Mouse (Mus musculus) lung, embryonic 15.5 days (tissue): ENCODE measurements around the gene Nod1. TPM values are rescaled to one million over a fixed set of nuclear protein-coding genes. Genes with fewer than 3 reads are reported as not detected.

Experiments
- ATAC-seq: fragments of 200-750 bp; cut with Nextera tagmentation; 2 replicates; pipeline ENCODE4 v1.8.0; 2017; ENCODE audit warnings: moderate number of reproducible peaks, borderline replicate concordance; ENCODE audit not compliant: low FRiP score, low TSS enrichment; ENCODE audit errors: extremely low read depth
- H3K27ac ChIP-seq: fragments of 300-500 bp; sonication (generic); 2 replicates; pipeline ENCODE4 v1.5.1; 2015; ENCODE audit warnings: moderate library complexity, mild to moderate bottlenecking, inconsistent platforms
- H3K27me3 ChIP-seq: fragments of 300-500 bp; sonication (generic); 2 replicates; pipeline ENCODE4 v1.6.1; 2015; ENCODE audit warnings: inconsistent platforms
- H3K36me3 ChIP-seq: fragments of 300-500 bp; sonication (generic); 2 replicates; pipeline ENCODE4 v1.6.1; 2015; ENCODE audit warnings: inconsistent platforms
- H3K4me1 ChIP-seq: fragments of 300-500 bp; sonication (generic); 2 replicates; pipeline ENCODE4 v1.6.1; 2015; ENCODE audit warnings: inconsistent platforms
- H3K4me2 ChIP-seq: fragments of 300-500 bp; sonication (generic); 2 replicates; pipeline ENCODE4 v1.6.1; 2015; ENCODE audit warnings: inconsistent platforms, mild to moderate bottlenecking, moderate library complexity
- H3K4me3 ChIP-seq: fragments of 300-500 bp; sonication (generic); 2 replicates; pipeline ENCODE4 v1.5.1; 2015; ENCODE audit warnings: mild to moderate bottlenecking, inconsistent platforms
- H3K9ac ChIP-seq: fragments of 300-500 bp; sonication (generic); 2 replicates; pipeline ENCODE4 v1.6.1; 2015; ENCODE audit warnings: inconsistent platforms
- H3K9me3 ChIP-seq: fragments of 300-500 bp; sonication (generic); 2 replicates; pipeline ENCODE4 v1.6.1; 2016; ENCODE audit warnings: inconsistent platforms
- WGBS: fragments of 180-500 bp; shearing (Covaris S2); methylation state at CpG from one replicate; pipeline ENCODE4 v1.1.7; 2015; 5-methylcytosine and 5-hydroxymethylcytosine counted together
- polyA plus RNA-seq: library from polyadenylated mRNA; unstranded; fragments of >200 nt; fragmentation: Nextera tagmentation; extraction: Ambion mirVana; gene quantifications from 2 replicates; pipeline ENCODE4 v1.2.1, GENCODE M21; 2015

Nod1 gene
- polyA plus RNA-seq = 6.6 and 7.6 TPM in 2 replicates

GRCm38 (mm10) chr6:54972111-54972928 lies at the start of gene Nod1:
Gene Nod1 (minus strand): TSS chr6:54972612.
- Histone ChIP-seq H3K27ac (peak within 1 kb of the TSS; percentile 84), H3K4me3 (peak within 1 kb of the TSS; percentile 68), H3K27me3 (no peaks in the 10 kb centered on the region), H3K4me1 (peaks cover 10% of the 10 kb centered on the region; the same call in 1 of the 2 replicates), H3K9ac (peak within 1 kb of the TSS; percentile 58), H3K36me3 (no peaks in the 10 kb centered on the region), H3K4me2 (peak within 1 kb of the TSS; percentile 88), H3K9me3 (no peaks in the 10 kb centered on the region)
- ATAC-seq = peak; percentile 93
- WGBS = 2% methylated on average over 53 of the region's 53 CpGs

- WGBS = 73% methylated on average over 7 of the region's 7 CpGs
- H3K4me2 ChIP-seq = no peak overlapping the region
- no peaks in the 10 kb centered on the region for H3K9me3 ChIP-seq
Measured at GRCm38 (mm10) chr6:55021806-55022205, 49.4 kb upstream of the Nod1 start.

GRCm38 (mm10) chr6:55018417-55018816 lies 46.0 kb upstream of the Nod1 start:
- no peak for ATAC-seq
- H3K27ac ChIP-seq = no peak overlapping the region
- H3K4me3 ChIP-seq = no peak overlapping the region

More at GRCm38 (mm10) chr6:55021806-55022205, 49.4 kb upstream of the Nod1 start:
- Histone ChIP-seq H3K4me3 (no peak overlapping the region), H3K36me3 (no peaks in the 10 kb centered on the region), H3K9ac (no peak overlapping the region), H3K27me3 (no peaks in the 10 kb centered on the region), H3K27ac (no peak overlapping the region), H3K4me1 (peaks cover 8% of the 10 kb centered on the region)
- no peak for ATAC-seq

GRCm38 (mm10) chr6:55016710-55017583 lies 44.5 kb upstream of the Nod1 start:
- peak overlapping the region; percentile 43 for H3K4me2 ChIP-seq
- no peak overlapping the region for H3K9ac ChIP-seq
- H3K9me3 ChIP-seq = no peaks in the 10 kb centered on the region
- no peak for ATAC-seq
- 21% methylated on average over 15 of the region's 15 CpGs for WGBS
- H3K27ac ChIP-seq = peak overlapping the region; percentile 58; the same call in 1 of the 2 replicates
- no peaks in the 10 kb centered on the region for H3K36me3 ChIP-seq
- peaks cover 19% of the 10 kb centered on the region for H3K4me1 ChIP-seq
- H3K4me3 ChIP-seq = 0 out of 2 replicates have a peak overlapping the region, but pooled peaks have one; percentile 14
- H3K27me3 ChIP-seq = no peaks in the 10 kb centered on the region

More at GRCm38 (mm10) chr6:55018417-55018816, 46.0 kb upstream of the Nod1 start:
- WGBS = 53% methylated on average over 2 of the region's 2 CpGs
- Histone ChIP-seq H3K27me3 (no peaks in the 10 kb centered on the region), H3K4me2 (no peak overlapping the region), H3K9me3 (no peaks in the 10 kb centered on the region), H3K9ac (no peak overlapping the region), H3K36me3 (no peaks in the 10 kb centered on the region), H3K4me1 (peaks cover 19% of the 10 kb centered on the region)

- Histone ChIP-seq H3K4me1 (peaks cover 19% of the 10 kb centered on the region), H3K27me3 (no peaks in the 10 kb centered on the region), H3K36me3 (no peaks in the 10 kb centered on the region), H3K9ac (no peak overlapping the region), H3K4me2 (no peak overlapping the region), H3K27ac (peak overlapping the region; percentile 58; the same call in 1 of the 2 replicates), H3K9me3 (no peaks in the 10 kb centered on the region), H3K4me3 (no peak overlapping the region)
- WGBS = 8% methylated on average over 5 of the region's 5 CpGs
- peak; percentile 74; the same call in 1 of the 2 replicates for ATAC-seq
Measured at GRCm38 (mm10) chr6:55016236-55016635, 43.8 kb upstream of the Nod1 start.

- Histone ChIP-seq H3K27ac (no peak overlapping the region), H3K9me3 (no peaks in the 10 kb centered on the region), H3K27me3 (no peaks in the 10 kb centered on the region), H3K36me3 (no peaks in the 10 kb centered on the region), H3K9ac (no peak overlapping the region), H3K4me3 (no peak overlapping the region), H3K4me2 (no peak overlapping the region), H3K4me1 (peaks cover 19% of the 10 kb centered on the region)
- 84% methylated on average over 3 of the region's 3 CpGs for WGBS
- ATAC-seq = no peak
Measured at GRCm38 (mm10) chr6:55014184-55014583, 41.8 kb upstream of the Nod1 start.

GRCm38 (mm10) chr6:55012516-55012915 lies 40.1 kb upstream of the Nod1 start:
- Histone ChIP-seq H3K4me1 (peaks cover 16% of the 10 kb centered on the region), H3K4me2 (no peak overlapping the region), H3K9me3 (no peaks in the 10 kb centered on the region), H3K27ac (no peak overlapping the region), H3K36me3 (no peaks in the 10 kb centered on the region), H3K9ac (no peak overlapping the region), H3K27me3 (no peaks in the 10 kb centered on the region), H3K4me3 (no peak overlapping the region)
- no peak for ATAC-seq
- 54% methylated on average over 7 of the region's 7 CpGs for WGBS

GRCm38 (mm10) chr6:55010330-55011091 lies 38.1 kb upstream of the Nod1 start:
- H3K27me3 ChIP-seq = no peaks in the 10 kb centered on the region
- no peak overlapping the region for H3K4me3 ChIP-seq
- H3K9me3 ChIP-seq = no peaks in the 10 kb centered on the region
- ATAC-seq = no peak
- H3K4me2 ChIP-seq = 0 out of 2 replicates have a peak overlapping the region, but pooled peaks have one; percentile 41
- 60% methylated on average over 4 of the region's 4 CpGs for WGBS
- no peak overlapping the region for H3K27ac ChIP-seq
- no peak overlapping the region for H3K9ac ChIP-seq
- H3K36me3 ChIP-seq = no peaks in the 10 kb centered on the region
- no peaks in the 10 kb centered on the region for H3K4me1 ChIP-seq

- H3K9ac ChIP-seq = no peak overlapping the region
- no peak overlapping the region for H3K4me3 ChIP-seq
- H3K9me3 ChIP-seq = no peaks in the 10 kb centered on the region
- no peaks in the 10 kb centered on the region for H3K36me3 ChIP-seq
- peak overlapping the region; percentile 41 for H3K4me2 ChIP-seq
- WGBS = 25% methylated on average over 16 of the region's 16 CpGs
- no peaks in the 10 kb centered on the region for H3K4me1 ChIP-seq
- peak; percentile 57; the same call in 1 of the 2 replicates for ATAC-seq
- no peaks in the 10 kb centered on the region for H3K27me3 ChIP-seq
- H3K27ac ChIP-seq = peak overlapping the region; percentile 78
Measured at GRCm38 (mm10) chr6:55009391-55010230, 37.2 kb upstream of the Nod1 start.

- no peaks in the 10 kb centered on the region for H3K9me3 ChIP-seq
- H3K9ac ChIP-seq = no peak overlapping the region
- H3K4me2 ChIP-seq = no peak overlapping the region
- ATAC-seq = no peak
- H3K4me1 ChIP-seq = no peaks in the 10 kb centered on the region
- H3K27me3 ChIP-seq = no peaks in the 10 kb centered on the region
- H3K36me3 ChIP-seq = no peaks in the 10 kb centered on the region
- H3K27ac ChIP-seq = no peak overlapping the region
- 87% methylated on average over 8 of the region's 8 CpGs for WGBS
- no peak overlapping the region for H3K4me3 ChIP-seq
Measured at GRCm38 (mm10) chr6:55008401-55008800, 36.0 kb upstream of the Nod1 start.
